Mouse (Mus musculus) heart, embryonic 15.5 days (tissue): ENCODE measurements at regions not wholly inside any gene's neighbourhood (a gene's known extent, or its start where the extent isn't known, plus 50 kb on each side); places are given as distances from the start of the nearest gene placed in this dataset.

ENCODE experiments used
- ATAC-seq: fragments of 200-750 bp; cut with Nextera tagmentation; replicated peaks from 2 replicates; pipeline ENCODE4 v1.8.0; 2017; ENCODE audit warnings: low read depth, moderate TSS enrichment; ENCODE audit not compliant: insufficient number of reproducible peaks, insufficient read depth, low FRiP score
- H3K27ac ChIP-seq: fragments of 300-500 bp; sonication (generic); 2 replicates; pipeline ENCODE4 v1.5.1; 2015; ENCODE audit warnings: mild to moderate bottlenecking, inconsistent platforms
- H3K27me3 ChIP-seq: fragments of 300-500 bp; sonication (generic); 2 replicates; pipeline ENCODE4 v1.6.1; 2015; ENCODE audit warnings: inconsistent platforms
- H3K36me3 ChIP-seq: fragments of 300-500 bp; sonication (generic); 2 replicates; pipeline ENCODE4 v1.6.1; 2015; ENCODE audit warnings: mild to moderate bottlenecking, inconsistent platforms
- H3K4me1 ChIP-seq: fragments of 300-500 bp; sonication (generic); replicated peaks from 2 replicates; pipeline ENCODE4 v1.6.1; 2015; ENCODE audit warnings: inconsistent platforms
- H3K4me2 ChIP-seq: fragments of 300-500 bp; sonication (generic); 2 replicates; pipeline ENCODE4 v1.6.1; 2015; ENCODE audit warnings: inconsistent platforms, mild to moderate bottlenecking, moderate library complexity
- H3K4me3 ChIP-seq: fragments of 300-500 bp; sonication (generic); 2 replicates; pipeline ENCODE4 v1.5.1; 2015; ENCODE audit warnings: mild to moderate bottlenecking, inconsistent platforms
- H3K9ac ChIP-seq: fragments of 300-500 bp; sonication (generic); 2 replicates; pipeline ENCODE4 v1.6.1; 2015; ENCODE audit warnings: mild to moderate bottlenecking, inconsistent platforms
- H3K9me3 ChIP-seq: fragments of 300-500 bp; sonication (generic); replicated peaks from 2 replicates; pipeline ENCODE4 v1.6.1; 2016; ENCODE audit warnings: inconsistent platforms
- WGBS: fragments of 180-500 bp; shearing (Covaris S2); methylation state at CpG from one replicate; pipeline ENCODE4 v1.1.7; 2015; ENCODE audit warnings: mixed read lengths; 5-methylcytosine and 5-hydroxymethylcytosine counted together

DNA sequence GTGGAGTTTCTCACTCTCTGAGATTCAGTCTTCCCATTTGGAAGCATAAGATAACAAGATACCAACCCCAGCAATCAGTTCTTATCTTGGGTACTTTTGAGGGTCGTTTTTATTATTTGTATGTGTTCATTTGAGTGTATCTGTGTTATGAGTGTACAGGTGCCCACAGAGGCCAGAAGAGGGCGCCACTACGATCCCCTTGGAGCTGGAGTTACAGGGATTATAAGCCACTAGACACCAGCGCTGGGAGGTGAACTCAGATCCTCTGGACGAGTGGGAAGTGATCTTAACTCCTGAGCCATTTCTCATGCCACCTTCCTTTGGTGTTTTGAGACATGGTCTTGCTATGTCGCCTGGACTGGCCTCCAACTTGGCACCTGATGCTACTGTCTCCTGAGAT, 172.0 kb downstream of the Cand1 start:
- Histone ChIP-seq H3K9ac (no peak overlapping the region), H3K27ac (no peak overlapping the region), H3K4me1 (peaks cover 18% of the 10 kb centered on the region), H3K4me2 (no peak overlapping the region), H3K36me3 (no peaks in the 10 kb centered on the region), H3K9me3 (no peaks in the 10 kb centered on the region), H3K4me3 (no peak overlapping the region), H3K27me3 (no peaks in the 10 kb centered on the region)
- 79% methylated on average over 6 of the region's 6 CpGs for WGBS
- ATAC-seq, result no peak

DNA sequence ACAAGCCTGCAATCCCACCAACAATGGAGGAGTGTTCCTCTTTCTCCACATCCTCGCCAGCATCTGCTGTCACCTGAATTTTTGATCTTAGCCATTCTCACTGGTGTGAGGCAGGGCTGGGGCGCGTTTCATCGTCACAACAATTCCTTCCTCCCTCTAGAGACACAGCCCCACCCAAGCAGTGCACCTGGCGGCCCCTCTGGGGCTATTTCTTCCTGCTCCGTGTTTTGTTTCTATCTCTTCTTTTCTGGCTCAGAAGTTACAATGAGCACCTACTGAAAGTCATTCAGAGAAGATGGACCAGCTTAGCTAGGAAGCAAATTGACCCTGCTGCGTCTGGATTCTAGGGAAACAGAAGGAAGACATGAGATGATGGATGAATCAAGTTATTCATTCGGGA, 172.5 kb downstream of the Cand1 start:
- Histone ChIP-seq H3K4me1 (peaks cover 18% of the 10 kb centered on the region), H3K27ac (no peak overlapping the region), H3K36me3 (no peaks in the 10 kb centered on the region), H3K4me3 (no peak overlapping the region), H3K27me3 (no peaks in the 10 kb centered on the region), H3K9ac (no peak overlapping the region), H3K4me2 (no peak overlapping the region), H3K9me3 (no peaks in the 10 kb centered on the region)
- 90% methylated on average over 8 of the region's 8 CpGs for WGBS
- no peak for ATAC-seq

DNA sequence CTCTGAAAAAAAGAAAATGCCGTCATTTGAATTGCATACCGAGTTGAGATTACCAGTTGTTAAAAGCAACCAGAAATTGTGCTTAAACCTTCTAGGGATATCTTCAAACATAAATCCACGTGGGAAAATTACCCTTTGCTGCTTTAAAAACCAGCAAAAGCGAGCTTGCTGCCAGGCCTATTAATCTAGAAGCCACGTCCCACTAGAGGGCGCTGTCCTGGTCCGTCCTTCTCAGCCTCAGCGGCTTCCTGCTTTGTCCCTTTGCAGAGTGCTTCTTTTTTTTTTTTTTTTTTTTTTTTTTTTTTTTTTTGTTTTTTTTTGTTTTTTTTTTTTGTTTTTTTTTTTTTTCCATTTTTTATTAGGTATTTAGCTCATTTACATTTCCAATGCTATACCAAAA, 173.9 kb downstream of the Cand1 start:
- Histone ChIP-seq H3K9ac (no peak overlapping the region), H3K27me3 (no peaks in the 10 kb centered on the region), H3K36me3 (no peaks in the 10 kb centered on the region), H3K27ac (peak overlapping the region; percentile 67), H3K4me1 (peaks cover 18% of the 10 kb centered on the region), H3K9me3 (no peaks in the 10 kb centered on the region), H3K4me3 (no peak overlapping the region), H3K4me2 (peak overlapping the region; percentile 31)
- WGBS, result 21% methylated on average over 8 of the region's 8 CpGs
- no peak for ATAC-seq

DNA sequence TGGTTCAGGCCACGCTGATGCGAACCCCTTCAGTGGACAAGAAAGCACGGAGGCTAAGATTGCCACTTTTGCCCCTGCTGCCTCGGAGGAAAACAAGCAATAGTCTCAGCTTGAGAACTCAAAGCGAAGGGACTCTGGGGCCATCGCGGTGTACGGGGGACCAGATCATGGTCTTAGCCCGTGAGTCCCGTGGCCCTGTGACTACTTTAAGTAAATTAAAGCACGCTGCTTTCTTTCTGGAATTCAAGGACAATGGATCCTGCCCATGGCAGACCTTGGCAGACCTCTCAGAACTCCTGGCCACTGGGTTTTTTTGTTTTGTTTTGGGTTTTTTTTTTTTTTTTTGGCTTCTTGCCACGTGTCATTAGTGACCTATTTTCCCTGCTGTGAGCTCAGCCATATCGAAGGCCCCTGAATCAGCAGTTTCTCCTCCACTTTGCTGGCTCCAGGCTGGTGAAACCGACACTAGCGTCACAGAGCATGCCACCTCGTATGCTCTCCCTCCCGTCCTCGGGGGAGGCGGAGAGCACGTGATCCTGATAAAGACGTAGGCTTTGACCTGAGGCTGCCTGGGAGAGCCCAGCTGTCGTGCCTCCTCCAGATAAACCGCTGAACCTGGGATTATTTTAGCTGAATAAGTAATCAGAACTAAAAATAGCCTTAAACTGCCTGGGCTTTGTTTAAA, 174.6 kb downstream of the Cand1 start:
- Histone ChIP-seq H3K4me2 (peak overlapping the region; percentile 31), H3K27ac (peak overlapping the region; percentile 64), H3K27me3 (no peaks in the 10 kb centered on the region), H3K4me3 (no peak overlapping the region), H3K36me3 (no peaks in the 10 kb centered on the region), H3K4me1 (peaks cover 18% of the 10 kb centered on the region), H3K9ac (no peak overlapping the region), H3K9me3 (no peaks in the 10 kb centered on the region)
- peak; percentile 91 for ATAC-seq
- 40% methylated on average over 23 of the region's 23 CpGs for WGBS

DNA sequence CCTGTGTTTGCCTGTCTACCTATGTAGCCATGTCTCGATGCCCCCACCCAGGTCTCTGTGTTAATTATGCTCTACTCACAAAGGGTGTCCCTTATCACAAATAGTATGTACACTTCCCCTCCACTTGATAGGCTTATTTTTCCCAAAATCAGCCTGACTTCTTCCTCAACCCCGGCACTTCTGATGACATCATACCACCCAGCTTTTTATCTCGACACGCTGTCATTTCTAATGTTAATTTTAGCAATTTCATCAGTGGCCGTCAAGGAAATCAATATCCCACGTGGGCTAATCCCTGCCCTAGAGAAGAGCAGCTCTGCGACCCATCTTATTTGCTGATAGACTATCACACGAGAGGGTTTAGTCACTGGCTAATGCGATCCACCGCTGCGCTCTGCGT, 175.6 kb downstream of the Cand1 start:
- Histone ChIP-seq H3K36me3 (no peaks in the 10 kb centered on the region), H3K27me3 (no peaks in the 10 kb centered on the region), H3K4me3 (no peak overlapping the region), H3K27ac (no peak overlapping the region), H3K4me1 (peaks cover 18% of the 10 kb centered on the region), H3K9me3 (no peaks in the 10 kb centered on the region), H3K4me2 (no peak overlapping the region), H3K9ac (no peak overlapping the region)
- no peak for ATAC-seq
- WGBS, result 65% methylated on average over 12 of the region's 12 CpGs

DNA sequence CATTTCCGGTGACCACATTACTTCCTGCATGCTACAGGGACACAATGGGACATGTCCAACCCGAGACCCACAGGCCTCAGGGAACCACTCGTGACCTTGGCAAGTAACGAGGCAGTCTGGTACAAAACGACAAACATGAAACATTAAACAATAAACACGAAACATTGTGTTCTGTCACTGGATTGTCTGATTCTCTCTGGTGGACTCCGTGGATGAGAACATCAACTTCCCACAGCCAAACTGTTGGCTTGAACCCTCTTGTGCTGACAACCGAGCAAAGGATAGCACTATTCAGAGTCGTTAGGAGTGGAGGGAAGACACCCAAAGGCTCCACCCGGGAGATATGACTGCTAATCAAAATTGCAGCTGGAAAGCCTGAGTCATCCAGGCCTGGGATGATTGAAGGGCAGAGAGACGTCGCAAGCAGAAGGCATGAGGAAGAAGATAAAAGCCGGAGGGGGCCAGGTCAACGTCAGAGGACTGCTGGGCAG, 176.6 kb downstream of the Cand1 start:
- Histone ChIP-seq H3K27me3 (no peaks in the 10 kb centered on the region), H3K27ac (no peak overlapping the region), H3K36me3 (no peaks in the 10 kb centered on the region), H3K9ac (no peak overlapping the region), H3K4me2 (no peak overlapping the region), H3K4me1 (peaks cover 18% of the 10 kb centered on the region), H3K9me3 (no peaks in the 10 kb centered on the region), H3K4me3 (no peak overlapping the region)
- WGBS, result 45% methylated on average over 14 of the region's 14 CpGs
- ATAC-seq, result no peak

DNA sequence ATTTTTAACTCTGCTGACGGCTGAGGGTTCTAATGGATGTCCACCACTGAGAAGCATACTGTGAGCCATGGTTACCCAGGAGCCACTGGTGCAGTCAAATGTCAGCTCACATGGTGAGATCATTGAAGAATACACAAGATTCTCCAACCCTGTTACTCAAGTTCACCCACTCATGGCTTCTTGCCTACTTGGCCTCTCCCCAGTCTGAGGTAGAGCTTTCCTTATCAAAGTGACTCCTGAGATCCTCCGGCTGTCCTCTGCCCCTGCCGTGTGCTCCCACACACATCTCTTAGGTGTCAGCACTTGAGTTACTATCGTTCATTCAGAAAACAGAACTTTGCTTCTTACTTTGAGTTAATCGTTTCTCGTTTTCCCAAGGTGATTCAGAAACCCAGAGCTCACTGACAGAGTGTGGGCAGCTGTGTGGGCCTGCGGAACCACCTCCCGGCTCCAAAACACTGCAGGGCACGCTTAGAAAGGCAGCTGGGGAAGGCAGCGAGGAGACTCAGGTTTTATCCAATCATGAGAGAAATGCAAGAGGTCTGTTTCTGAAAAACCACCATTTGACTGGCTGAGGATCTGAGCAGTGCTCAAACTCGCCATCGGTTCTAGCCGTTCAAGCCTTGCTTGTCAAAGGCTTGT, 177.8 kb downstream of the Cand1 start:
- no peak overlapping the region for H3K27ac ChIP-seq
- H3K36me3 ChIP-seq, result no peaks in the 10 kb centered on the region
- no peak for ATAC-seq
- H3K9ac ChIP-seq, result no peak overlapping the region
- no peak overlapping the region for H3K4me2 ChIP-seq
- H3K27me3 ChIP-seq, result no peaks in the 10 kb centered on the region
- WGBS, result 64% methylated on average over 13 of the region's 13 CpGs
- peaks cover 18% of the 10 kb centered on the region for H3K4me1 ChIP-seq
- no peaks in the 10 kb centered on the region for H3K9me3 ChIP-seq
- H3K4me3 ChIP-seq, result no peak overlapping the region

DNA sequence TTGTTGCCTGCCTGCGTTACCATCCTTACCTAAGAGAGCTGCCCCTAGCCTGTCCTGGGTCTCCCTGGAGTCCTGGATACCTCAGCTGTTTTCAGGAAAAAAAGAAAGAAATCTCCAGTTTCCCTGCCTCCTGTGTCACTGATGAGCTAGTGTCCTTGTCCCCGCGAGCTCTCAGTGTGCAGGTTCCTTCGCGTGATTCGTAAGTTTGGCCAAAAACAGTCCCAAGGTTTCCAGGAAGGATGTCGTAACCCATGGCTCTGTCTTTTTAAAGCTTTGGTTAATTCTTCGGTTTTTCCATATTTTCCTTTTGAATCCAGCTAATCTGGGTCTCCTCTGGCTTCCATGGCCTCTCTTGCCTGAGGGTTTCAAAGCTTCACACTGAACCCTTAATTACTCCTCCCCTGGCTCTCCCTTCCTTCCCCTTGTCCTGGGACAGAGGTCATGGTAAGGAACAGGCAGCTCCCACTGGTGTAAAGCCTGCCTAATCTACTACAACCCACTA, 178.5 kb downstream of the Cand1 start:
- no peak for ATAC-seq
- peaks cover 20% of the 10 kb centered on the region for H3K4me1 ChIP-seq
- no peaks in the 10 kb centered on the region for H3K36me3 ChIP-seq
- H3K9me3 ChIP-seq, result no peaks in the 10 kb centered on the region
- H3K4me2 ChIP-seq, result no peak overlapping the region
- no peak overlapping the region for H3K27ac ChIP-seq
- H3K27me3 ChIP-seq, result no peaks in the 10 kb centered on the region
- H3K9ac ChIP-seq, result no peak overlapping the region
- WGBS, result 93% methylated on average over 8 of the region's 8 CpGs
- H3K4me3 ChIP-seq, result no peak overlapping the region

DNA sequence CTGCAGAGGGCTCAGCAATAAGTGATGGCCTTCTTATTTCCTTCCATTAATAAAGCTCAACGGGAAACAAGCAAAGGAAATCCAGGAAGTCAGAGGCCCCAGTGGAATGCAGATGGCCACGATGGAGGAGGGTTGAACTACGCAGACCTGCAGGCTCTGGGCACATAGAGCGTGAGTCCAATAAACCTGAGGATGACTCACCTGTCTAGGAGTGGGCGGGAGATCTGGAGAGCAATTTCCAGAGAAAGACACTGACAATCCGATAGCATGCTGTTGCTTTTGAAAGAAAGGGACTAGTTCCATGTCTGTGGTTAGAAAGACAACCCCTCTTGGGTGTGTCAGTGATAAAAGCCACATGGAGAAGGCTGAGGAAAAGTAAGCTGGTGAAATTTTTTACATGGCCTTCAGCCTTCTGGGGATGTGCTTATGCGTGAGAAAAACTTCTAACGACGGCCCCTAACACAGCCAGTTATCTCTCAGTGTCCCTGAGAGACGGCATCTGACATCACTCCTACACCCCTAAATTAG, 181.3 kb downstream of the Cand1 start:
- no peak overlapping the region for H3K4me2 ChIP-seq
- H3K9me3 ChIP-seq, result no peaks in the 10 kb centered on the region
- no peaks in the 10 kb centered on the region for H3K36me3 ChIP-seq
- H3K4me3 ChIP-seq, result no peak overlapping the region
- no peak for ATAC-seq
- 68% methylated on average over 10 of the region's 10 CpGs for WGBS
- peaks cover 15% of the 10 kb centered on the region for H3K4me1 ChIP-seq
- no peaks in the 10 kb centered on the region for H3K27me3 ChIP-seq
- H3K27ac ChIP-seq, result no peak overlapping the region
- no peak overlapping the region for H3K9ac ChIP-seq

DNA sequence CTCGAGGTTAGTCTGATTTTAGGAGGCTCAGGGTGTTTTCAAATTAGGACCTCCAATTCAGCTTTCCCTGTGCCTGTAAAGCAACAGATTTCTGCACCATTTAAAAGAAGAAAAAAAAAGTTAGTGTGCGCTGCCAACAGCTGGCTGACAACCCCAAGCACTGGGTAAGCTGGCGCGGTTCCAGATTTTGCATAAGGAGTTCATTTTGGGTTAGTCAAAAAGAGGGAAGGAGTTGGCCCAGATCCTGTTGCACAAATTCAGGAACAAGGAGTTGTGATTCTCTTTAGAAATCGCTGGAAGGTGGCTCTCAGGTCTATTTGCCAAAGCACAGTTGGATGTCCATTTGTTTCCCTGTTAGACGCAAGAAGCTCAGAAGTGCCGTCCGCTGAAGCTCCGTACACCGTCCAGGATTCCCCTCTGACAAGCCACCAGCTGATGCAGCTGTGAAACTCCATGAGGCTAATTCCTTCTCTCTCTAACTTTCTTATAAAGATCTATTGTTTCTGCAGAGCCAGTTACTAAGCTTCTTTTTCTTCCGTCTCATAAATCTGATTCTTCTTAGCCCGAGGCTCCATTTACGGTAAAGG, 184.6 kb downstream of the Cand1 start:
- Histone ChIP-seq H3K27ac (no peak overlapping the region), H3K27me3 (no peaks in the 10 kb centered on the region), H3K36me3 (no peaks in the 10 kb centered on the region), H3K4me3 (no peak overlapping the region), H3K9me3 (no peaks in the 10 kb centered on the region), H3K4me2 (no peak overlapping the region), H3K9ac (no peak overlapping the region), H3K4me1 (peaks cover 32% of the 10 kb centered on the region)
- WGBS, result 63% methylated on average over 13 of the region's 13 CpGs
- no peak for ATAC-seq

DNA sequence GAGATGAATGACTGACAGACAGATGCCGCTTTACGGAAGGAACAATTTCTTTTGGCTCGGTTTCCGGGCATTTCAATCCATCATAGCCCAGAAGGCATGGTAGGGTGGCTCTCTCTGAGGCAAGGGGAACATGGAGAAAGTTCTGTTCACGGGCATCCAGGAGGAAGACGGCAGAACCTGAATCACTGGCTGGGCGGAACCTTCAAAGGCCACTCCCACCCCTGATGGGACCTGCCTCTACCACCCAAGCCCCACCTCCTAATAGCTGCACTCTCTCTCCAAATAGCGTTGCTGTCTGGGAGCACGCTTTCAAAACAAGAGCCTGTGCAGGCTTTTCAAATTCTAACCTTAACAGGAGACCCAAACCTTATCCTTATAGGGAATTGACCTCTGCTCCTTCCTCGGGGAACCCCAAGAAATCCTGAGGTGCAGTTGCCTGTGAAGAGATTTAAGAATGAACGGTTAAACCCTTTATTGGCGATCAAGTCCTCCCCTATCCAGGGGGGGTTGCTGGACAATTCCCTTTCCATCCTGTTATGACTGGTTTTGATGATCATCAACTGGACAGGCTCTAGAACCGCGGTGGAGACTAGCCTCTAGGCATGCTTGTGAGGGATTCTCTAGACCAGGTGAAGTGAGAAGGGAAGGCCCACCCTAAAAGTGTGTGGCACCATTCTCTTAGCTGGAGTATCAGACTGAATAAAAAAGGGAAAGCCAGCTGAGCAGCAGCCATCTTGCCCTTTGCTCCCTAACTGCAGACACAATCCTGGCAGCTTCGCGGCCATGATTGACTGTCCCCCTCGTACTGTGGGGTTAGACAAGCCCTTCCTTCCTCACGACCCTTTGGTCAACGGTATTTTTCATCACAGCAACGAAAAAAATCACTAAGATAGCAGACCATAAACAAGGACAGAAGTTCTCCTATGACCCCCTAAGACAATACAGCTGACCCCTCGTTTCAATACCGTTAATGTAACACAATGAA, 184.5 kb upstream of the Dyrk2 start:
- no peaks in the 10 kb centered on the region for H3K36me3 ChIP-seq
- H3K9me3 ChIP-seq, result no peaks in the 10 kb centered on the region
- H3K4me2 ChIP-seq, result no peak overlapping the region
- WGBS, result 79% methylated on average over 22 of the region's 22 CpGs
- H3K9ac ChIP-seq, result no peak overlapping the region
- no peaks in the 10 kb centered on the region for H3K27me3 ChIP-seq
- peaks cover 32% of the 10 kb centered on the region for H3K4me1 ChIP-seq
- no peak overlapping the region for H3K4me3 ChIP-seq
- H3K27ac ChIP-seq, result no peak overlapping the region
- ATAC-seq, result no peak
